23 mouse cellular contexts compared by ENCODE assay signal in the genomic region with DNA sequence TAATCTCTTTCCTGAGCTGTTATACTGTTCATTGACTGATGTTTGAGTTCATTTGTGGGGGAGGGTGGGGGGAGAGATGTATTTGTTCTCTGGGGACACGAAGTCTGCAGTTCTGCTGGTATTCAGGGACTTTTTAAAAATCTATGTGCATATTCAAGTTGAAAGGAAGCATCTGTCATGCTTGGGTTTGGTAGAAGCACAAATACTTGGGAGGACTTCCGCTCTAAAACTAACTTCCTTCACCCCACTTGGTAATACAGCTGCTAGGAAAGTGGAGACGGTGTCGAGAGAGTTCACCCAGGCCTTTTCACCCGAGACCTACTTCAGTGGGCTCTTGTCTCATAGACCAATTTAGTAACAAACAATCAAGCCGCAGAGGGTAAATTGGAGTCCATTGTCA.
A peak's percentile ranks its signal among the peaks of the same experiment; 100 is the strongest.
DNase-seq lines count a peak whose midpoint lies in the region; ATAC-seq and TF ChIP-seq lines count a peak whose summit lies in the region.
"Had no signal": no experiment of that assay in that cellular context is flagged by ENCODE, and none has a peak within 500 bp of the region (broad histone marks: within the 10 kb centered on the region; RNA-seq: fewer than 3 reads in every experiment).

No protein-coding gene starts in this region.

- 71% methylated on average over 6 of the region's 6 CpGs for WGBS in heart, embryonic 10.5 days
- WGBS in stomach, embryonic 14.5 days, result 51% methylated on average over 6 of the region's 6 CpGs
- 63% methylated on average over 6 of the region's 6 CpGs for WGBS in stomach, postnatal 0 days
- WGBS in kidney, embryonic 16.5 days, result 63% methylated on average over 6 of the region's 6 CpGs
- 55% methylated on average over 6 of the region's 6 CpGs for WGBS in stomach, embryonic 15.5 days

- H3K9me3 ChIP-seq in heart, embryonic 10.5 days, result no peaks in the 10 kb centered on the region
- H3K9me3 ChIP-seq in stomach, embryonic 14.5 days (ENCODE audit: control insufficient read depth, low read depth, low read length), result no peaks in the 10 kb centered on the region
- no peaks in the 10 kb centered on the region for H3K9me3 ChIP-seq in stomach, postnatal 0 days (ENCODE audit: control insufficient read depth, low read length)
- H3K9me3 ChIP-seq in kidney, embryonic 16.5 days (ENCODE audit: low read length), result no peaks in the 10 kb centered on the region
- H3K9me3 ChIP-seq in stomach, embryonic 15.5 days, result no peaks in the 10 kb centered on the region
- H3K9me3 ChIP-seq: hindbrain, embryonic 15.5 days; midbrain, embryonic 15.5 days; neural tube, embryonic 15.5 days had no signal

- no peak overlapping the region for H3K9ac ChIP-seq in stomach, embryonic 14.5 days (replicated peaks; ENCODE audit: low read depth, low read length)
- no peak overlapping the region for H3K9ac ChIP-seq in stomach, postnatal 0 days (ENCODE audit: low read length)
- H3K9ac ChIP-seq in kidney, embryonic 16.5 days (replicated peaks; ENCODE audit: low read length), result no peak overlapping the region
- no peak overlapping the region for H3K9ac ChIP-seq in stomach, embryonic 15.5 days
- H3K9ac ChIP-seq: hindbrain, embryonic 15.5 days; midbrain, embryonic 15.5 days; neural tube, embryonic 15.5 days had no signal

- peak; percentile 6 for DNase-seq in heart, adult 8-10 months (ENCODE audit: low spot score)
- no peak for DNase-seq in heart, embryonic 10.5 days (ENCODE audit: low spot score)
- no peak for DNase-seq in stomach, postnatal 0 days (ENCODE audit: low spot score)
- DNase-seq in adrenal gland, adult (ENCODE audit: inconsistent age in 2 of 2, low spot score in 1 of 2), result no peak
- no peak for DNase-seq in frontal cortex, postnatal 36 days (ENCODE audit: low spot score in 2 of 2)
- DNase-seq: adrenal gland, postnatal 36 days; cerebellum, adult 18-20 months; gastrocnemius, postnatal 36 days; lung, adult 2 months; lung, postnatal 36 days; right cerebral cortex, postnatal 25 days had no signal

- no peak for ATAC-seq in stomach, embryonic 14.5 days (ENCODE audit: insufficient number of reproducible peaks, insufficient read depth, low FRiP score, low read depth)
- no peak for ATAC-seq in stomach, postnatal 0 days (ENCODE audit: low FRiP score, low TSS enrichment)
- no peak for ATAC-seq in kidney, embryonic 16.5 days (ENCODE audit: low FRiP score, low TSS enrichment)
- no peak for ATAC-seq in stomach, embryonic 15.5 days (ENCODE audit: insufficient read depth, low FRiP score, low read depth)
- ATAC-seq: forebrain, embryonic 14.5 days; intestine, embryonic 16.5 days; midbrain, embryonic 15.5 days had no signal

- H3K27me3 ChIP-seq in heart, embryonic 10.5 days (ENCODE audit: insufficient read depth, poor library complexity, severe bottlenecking), result peaks cover 5% of the 10 kb centered on the region; the same call in 1 of the 2 replicates
- H3K27me3 ChIP-seq in stomach, embryonic 14.5 days (ENCODE audit: control insufficient read depth, insufficient read depth, low read length), result no peaks in the 10 kb centered on the region
- H3K27me3 ChIP-seq in stomach, postnatal 0 days (ENCODE audit: control insufficient read depth, insufficient read depth, low read length), result no peaks in the 10 kb centered on the region
- H3K27me3 ChIP-seq in kidney, embryonic 16.5 days (ENCODE audit: insufficient read depth, low read length), result peaks cover 16% of the 10 kb centered on the region; the same call in 1 of the 2 replicates
- H3K27me3 ChIP-seq in stomach, embryonic 15.5 days (replicated peaks), result 0 out of 2 replicates have a peak, but pooled peaks cover 4% of the 10 kb centered on the region
- H3K27me3 ChIP-seq: midbrain, embryonic 15.5 days had no signal

- no peaks in the 10 kb centered on the region for H3K36me3 ChIP-seq in heart, embryonic 10.5 days
- no peaks in the 10 kb centered on the region for H3K36me3 ChIP-seq in stomach, embryonic 14.5 days (ENCODE audit: control insufficient read depth, insufficient read depth, low read length)
- H3K36me3 ChIP-seq in stomach, postnatal 0 days (ENCODE audit: control insufficient read depth, insufficient read depth, low read length), result no peaks in the 10 kb centered on the region
- no peaks in the 10 kb centered on the region for H3K36me3 ChIP-seq in kidney, embryonic 16.5 days (ENCODE audit: insufficient read depth, low read length)
- no peaks in the 10 kb centered on the region for H3K36me3 ChIP-seq in stomach, embryonic 15.5 days
- H3K36me3 ChIP-seq: hindbrain, embryonic 15.5 days; midbrain, embryonic 15.5 days; neural tube, embryonic 15.5 days had no signal

- no peak for TF ChIP-seq EP300 in stomach, postnatal 0 days (optimal IDR thresholded peaks at IDR 0.05)

- H3K4me3 ChIP-seq in heart, embryonic 10.5 days, result no peak overlapping the region
- no peak overlapping the region for H3K4me3 ChIP-seq in stomach, embryonic 14.5 days (ENCODE audit: low read depth, low read length)
- no peak overlapping the region for H3K4me3 ChIP-seq in stomach, postnatal 0 days (ENCODE audit: low read depth, low read length)
- no peak overlapping the region for H3K4me3 ChIP-seq in kidney, embryonic 16.5 days (ENCODE audit: low read length)
- H3K4me3 ChIP-seq in stomach, embryonic 15.5 days (replicated peaks), result no peak overlapping the region
- H3K4me3 ChIP-seq: erythroblast, embryonic 14.5 days; hindbrain, embryonic 15.5 days; midbrain, embryonic 15.5 days; myocyte; neural tube, embryonic 15.5 days had no signal

- no peak for TF ChIP-seq CTCF in stomach, postnatal 0 days (IDR thresholded peaks at IDR 0.05; ENCODE audit: low read depth)

- no peak overlapping the region for H3K27ac ChIP-seq in heart, embryonic 10.5 days
- peak overlapping the region; percentile 10; the same call in 1 of the 2 replicates for H3K27ac ChIP-seq in stomach, embryonic 14.5 days (ENCODE audit: low read length)
- H3K27ac ChIP-seq in stomach, postnatal 0 days (replicated peaks), result no peak overlapping the region
- H3K27ac ChIP-seq in kidney, embryonic 16.5 days (ENCODE audit: low read length), result peak overlapping the region; percentile 66; the same call in 1 of the 2 replicates
- peak overlapping the region; percentile 11; the same call in 1 of the 2 replicates for H3K27ac ChIP-seq in stomach, embryonic 15.5 days
- H3K27ac ChIP-seq: hindbrain, embryonic 15.5 days; midbrain, embryonic 15.5 days; neural tube, embryonic 15.5 days had no signal

- no peak overlapping the region for H3K4me2 ChIP-seq in stomach, embryonic 14.5 days (replicated peaks; ENCODE audit: low read depth, low read length)
- no peak overlapping the region for H3K4me2 ChIP-seq in stomach, postnatal 0 days (replicated peaks; ENCODE audit: low read depth)
- H3K4me2 ChIP-seq in kidney, embryonic 16.5 days (replicated peaks; ENCODE audit: low read depth, low read length), result no peak overlapping the region
- H3K4me2 ChIP-seq in stomach, embryonic 15.5 days, result no peak overlapping the region
- H3K4me2 ChIP-seq: heart, embryonic 11.5 days; hindbrain, embryonic 15.5 days; liver, embryonic 11.5 days; midbrain, embryonic 15.5 days; neural tube, embryonic 15.5 days had no signal

- no peaks in the 10 kb centered on the region for H3K4me1 ChIP-seq in heart, embryonic 10.5 days
- H3K4me1 ChIP-seq in stomach, embryonic 14.5 days (ENCODE audit: control insufficient read depth, insufficient read depth, low read length), result no peaks in the 10 kb centered on the region
- H3K4me1 ChIP-seq in stomach, postnatal 0 days (replicated peaks; ENCODE audit: control insufficient read depth, insufficient read depth), result no peaks in the 10 kb centered on the region
- no peaks in the 10 kb centered on the region for H3K4me1 ChIP-seq in kidney, embryonic 16.5 days (ENCODE audit: insufficient read depth, low read length)
- no peaks in the 10 kb centered on the region for H3K4me1 ChIP-seq in stomach, embryonic 15.5 days
- H3K4me1 ChIP-seq: hindbrain, embryonic 15.5 days; midbrain, embryonic 15.5 days; neural tube, embryonic 15.5 days had no signal

Comparison
In these comparisons a context has a peak if more than half of its experiments do, and no peak if none do; other contexts are left out.
1. H3K27ac ChIP-seq: peak in stomach, embryonic 14.5 days (single experiment), kidney, embryonic 16.5 days (single experiment) and stomach, embryonic 15.5 days (single experiment); none in heart, embryonic 10.5 days (single experiment) and stomach, postnatal 0 days (single experiment).